Mouse (Mus musculus) yolk sac, embryonic 10.5 days (tissue): Measurements from ENCODE around the gene Dnm2.

Experiments used
- DNase-seq: peaks from one replicate; pipeline ENCODE4 v3.0.0-alpha.2; 2017; ENCODE audit warnings: low spot score

The Dnm2 gene

DNA sequence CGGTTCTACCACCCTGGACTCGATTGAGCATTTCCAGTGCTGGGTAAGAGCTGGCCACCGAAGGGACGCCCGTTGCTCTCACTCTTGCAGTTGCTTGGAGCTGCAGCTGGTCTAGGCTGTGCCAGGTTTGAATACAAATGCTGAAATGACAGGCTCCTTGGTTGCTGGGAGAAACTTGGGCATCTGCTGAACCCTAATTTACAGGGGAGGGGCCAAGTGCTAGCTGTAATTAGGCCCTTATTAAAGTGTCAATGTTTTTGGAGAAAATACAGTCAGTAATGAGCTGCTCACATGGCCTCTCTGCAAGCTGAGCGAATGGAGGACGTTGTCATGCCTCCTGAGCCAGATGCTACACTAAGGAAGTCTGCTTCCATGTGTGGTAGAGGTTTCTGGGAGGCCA, 6.0 kb downstream of the Dnm2 start:
- no peak for DNase-seq

DNA sequence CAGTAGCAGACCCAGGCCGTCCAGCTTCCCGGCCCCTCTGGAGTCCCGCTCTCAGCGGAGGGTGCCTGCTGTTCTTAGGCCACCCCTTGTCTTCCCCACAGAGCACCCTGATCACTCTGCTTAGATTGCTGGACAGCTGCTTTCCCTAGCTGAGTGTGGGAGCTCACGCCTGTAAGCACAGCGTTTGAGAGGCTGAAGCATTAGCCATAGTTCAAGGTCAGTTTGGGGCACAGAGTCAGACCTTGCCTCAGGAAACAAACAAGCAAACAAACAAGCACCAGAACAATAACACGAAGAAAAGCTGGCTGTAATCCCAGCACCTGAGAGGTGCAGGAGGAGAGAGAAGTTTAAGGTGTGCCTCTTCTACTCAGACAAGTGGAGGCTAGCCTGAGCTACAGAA, 7.4 kb downstream of the Dnm2 start:
- no peak for DNase-seq

DNA sequence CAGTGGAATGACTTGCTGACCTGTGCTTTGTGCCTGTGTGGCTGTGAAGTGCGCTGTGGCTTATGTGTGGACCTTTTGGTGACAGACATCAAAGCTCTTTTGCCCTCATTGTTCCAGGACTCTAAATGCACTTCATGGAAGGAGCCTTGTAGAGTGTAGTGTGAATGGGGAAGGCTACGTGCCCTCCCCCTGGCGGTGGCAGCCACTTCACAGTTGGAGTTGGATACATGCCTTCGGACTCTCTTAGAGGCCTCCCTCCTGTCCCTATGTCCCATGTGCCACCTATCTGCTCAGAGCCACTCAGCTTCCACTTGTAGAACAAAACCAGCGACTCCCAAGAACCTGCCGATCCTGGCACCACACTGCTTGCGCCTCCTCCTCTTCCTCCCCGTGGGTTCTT, 9.1 kb downstream of the Dnm2 start:
- DNase-seq, result no peak

DNA sequence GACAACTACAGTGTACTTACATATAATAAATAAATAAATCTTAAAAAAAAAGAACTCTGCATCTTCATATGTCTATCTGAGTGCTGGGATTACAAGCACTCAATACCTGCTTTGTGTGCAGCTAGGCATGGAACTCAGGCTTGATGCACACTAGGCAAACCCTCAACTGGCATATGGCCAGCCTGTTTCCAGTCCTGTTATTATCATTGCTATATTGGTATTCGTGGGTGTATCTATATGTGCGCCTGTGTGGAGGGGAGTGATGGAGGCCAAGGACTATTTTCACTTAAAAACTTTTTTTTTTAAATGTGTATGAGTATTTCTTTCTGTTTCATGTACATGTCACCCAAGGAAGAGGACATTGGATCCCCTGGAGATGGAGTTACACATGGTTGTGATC, 9.7 kb downstream of the Dnm2 start:
- no peak for DNase-seq

DNA sequence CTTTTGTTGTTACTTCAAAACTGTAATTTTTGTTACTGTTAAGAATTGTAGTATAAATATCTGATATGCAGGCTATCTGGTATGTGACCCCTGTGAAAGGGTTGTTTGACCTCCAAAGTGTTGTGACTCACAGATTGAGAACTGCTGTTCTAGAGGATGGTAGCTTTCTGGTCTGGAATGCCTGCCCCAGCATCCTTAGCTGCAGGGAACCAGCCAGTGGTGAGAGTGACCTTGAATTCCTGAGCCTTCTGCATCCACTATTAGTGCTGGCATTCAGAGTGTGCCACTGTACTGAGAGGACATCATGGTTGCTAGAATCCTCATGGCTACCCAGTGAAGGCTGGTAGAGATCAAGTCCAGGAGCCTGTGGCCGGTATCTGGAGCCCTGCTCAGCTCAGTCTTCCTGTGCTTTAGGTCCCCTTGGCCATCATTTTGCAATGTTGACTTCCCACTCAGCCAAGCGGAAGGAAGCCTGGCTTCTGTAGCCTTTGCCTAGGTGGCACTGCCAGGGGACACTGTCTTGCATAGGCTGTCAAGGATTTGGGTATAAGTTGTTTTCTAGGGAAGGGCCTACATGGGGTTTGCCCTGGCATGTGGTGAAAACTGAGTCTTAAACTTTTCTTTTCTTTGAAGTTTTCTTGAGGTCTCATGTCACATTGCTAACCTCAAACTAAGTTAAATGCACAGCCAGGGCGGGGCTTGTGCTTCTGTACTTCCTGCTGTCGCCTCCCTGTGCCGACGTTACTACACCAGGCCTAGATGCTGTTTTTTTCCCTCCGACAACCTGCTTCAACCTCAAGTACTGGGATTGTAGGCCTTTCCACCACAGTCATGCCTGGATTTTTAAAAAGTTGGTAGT, 11.3 kb downstream of the Dnm2 start:
- no peak for DNase-seq

DNA sequence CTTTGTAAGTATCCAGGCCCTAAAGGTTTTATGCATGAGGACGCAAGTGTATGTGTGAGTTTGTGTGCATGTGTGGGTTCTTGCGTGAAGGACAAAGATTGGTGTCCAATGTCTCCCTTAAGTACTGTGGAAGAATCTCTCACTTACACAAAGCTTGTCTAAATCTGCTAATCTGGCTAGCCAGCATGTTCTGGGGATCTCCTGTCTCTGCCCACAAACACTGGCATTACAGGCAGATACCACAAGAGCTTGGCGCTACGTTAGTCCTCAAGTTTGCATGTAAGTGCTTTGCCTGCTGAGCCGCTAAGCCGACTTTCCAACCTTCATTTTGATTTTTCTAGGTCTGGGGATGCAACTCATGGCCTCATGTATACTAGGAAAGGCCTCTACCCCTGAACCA, 12.9 kb downstream of the Dnm2 start:
- DNase-seq, result no peak

DNA sequence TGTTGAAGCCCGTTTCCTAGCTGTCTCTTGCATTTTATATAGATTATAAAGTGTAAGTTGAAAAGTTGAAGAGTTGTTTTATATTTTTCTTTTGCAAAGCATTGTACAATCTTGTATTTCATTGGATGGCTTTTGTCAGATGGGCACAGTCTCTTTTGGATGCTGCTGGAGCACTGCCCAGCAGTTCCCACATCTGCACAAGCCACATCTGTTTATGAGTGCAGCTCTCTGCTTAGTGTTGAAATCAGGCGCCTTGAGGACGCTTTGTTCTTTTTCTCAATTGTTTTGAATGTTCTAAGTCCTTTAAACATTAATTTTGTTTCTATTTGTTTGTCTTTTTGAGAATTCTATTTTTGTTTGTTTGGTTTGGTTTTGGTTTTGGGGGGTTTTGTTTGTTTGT, 13.5 kb downstream of the Dnm2 start:
- no peak for DNase-seq

DNA sequence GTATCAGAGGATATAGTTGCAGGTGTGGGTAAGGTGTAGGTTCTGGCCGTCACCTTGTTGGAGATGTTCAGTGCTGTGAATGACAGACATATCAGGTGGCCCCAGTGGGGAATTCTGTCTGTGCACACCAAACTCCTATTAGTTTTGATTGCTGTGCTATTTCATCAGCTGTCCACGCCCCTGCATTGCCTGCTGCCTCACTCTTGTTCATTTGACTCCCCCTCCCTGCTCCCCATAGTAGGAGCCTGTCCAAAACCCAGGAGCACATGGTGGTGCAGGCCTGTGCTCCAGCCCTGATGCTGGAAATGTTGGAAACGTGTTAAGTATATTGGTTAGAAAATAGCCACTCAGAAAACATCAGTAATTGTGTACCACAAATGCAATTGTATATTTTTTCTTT, 14.7 kb downstream of the Dnm2 start:
- DNase-seq, result no peak

DNA sequence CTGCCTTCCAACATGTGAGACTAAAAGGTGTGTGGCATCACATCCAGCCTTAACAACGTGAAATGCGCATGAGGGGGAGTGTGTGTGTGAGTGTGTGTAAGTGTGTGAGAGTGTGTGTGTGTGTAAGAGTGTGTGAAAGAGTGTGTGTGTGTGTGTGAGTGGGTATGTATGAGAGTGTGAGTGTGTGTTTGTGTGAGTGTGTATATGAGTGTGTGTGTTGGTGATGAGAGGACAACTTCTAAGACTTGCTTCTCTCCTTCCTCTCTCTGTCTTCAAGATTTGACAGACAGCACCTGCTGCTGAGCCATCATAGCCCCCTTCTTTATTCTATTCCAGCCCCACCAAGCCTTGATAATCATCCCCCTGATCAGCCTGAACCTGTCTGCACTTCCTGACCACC, 15.2 kb downstream of the Dnm2 start:
- DNase-seq, result no peak

DNA sequence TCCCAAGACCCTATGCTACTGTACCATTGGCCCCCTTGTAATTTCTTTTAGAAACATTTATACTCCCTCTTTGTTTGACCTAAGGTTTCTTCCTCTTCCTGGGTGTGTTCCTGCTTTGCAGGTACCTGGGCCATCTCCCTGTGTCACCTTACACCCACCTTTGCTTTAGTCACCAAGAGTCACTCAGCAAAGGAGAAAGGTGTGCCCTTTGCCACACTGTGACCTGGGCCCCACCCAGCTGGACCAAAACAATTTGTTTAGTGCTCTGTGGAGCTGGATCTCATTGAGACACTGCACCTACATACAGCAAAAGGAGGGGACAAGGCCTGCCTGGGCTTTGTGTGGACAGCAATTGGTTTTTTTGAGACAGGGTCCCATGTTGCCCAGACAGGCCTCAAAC, 15.7 kb downstream of the Dnm2 start:
- DNase-seq, result no peak

DNA sequence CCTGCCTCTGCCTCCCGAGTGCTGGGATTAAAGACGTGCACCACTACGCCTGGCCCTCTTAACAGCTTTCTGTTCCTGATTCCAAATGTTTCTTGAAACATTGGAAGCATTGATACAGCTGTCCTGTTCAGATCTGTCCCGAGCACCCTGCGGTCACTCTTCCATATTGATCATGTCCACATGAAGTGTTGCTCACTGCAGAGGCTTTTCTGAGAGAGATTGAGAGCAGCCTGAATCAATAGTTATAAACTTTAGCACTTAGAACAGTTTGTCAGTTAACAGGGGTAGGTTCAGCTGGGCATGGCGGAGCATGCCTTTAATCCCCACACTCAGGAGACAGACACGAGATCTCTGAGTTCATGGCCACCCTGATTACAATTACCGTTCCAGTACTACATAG, 19.1 kb downstream of the Dnm2 start:
- no peak for DNase-seq

DNA sequence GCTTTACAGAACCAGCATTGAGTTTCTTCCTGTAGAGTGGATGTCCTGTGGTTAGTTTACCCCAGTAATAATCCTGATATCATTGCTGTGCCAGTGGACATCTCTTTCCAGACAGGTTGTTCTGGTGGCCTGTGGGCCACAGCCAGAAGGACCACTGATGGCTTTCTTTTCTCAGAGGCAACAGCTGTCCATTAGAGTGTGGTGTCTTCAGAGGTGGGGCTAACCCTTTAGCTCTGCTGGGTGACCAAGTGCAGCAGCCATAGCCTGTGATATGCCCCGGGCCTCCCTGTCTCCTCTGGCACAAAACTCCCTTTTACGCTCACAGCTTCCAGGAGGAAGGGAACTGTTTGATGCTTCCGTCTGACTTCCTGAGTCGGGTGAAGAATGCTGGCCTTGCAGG, 19.9 kb downstream of the Dnm2 start:
- DNase-seq, result no peak

DNA sequence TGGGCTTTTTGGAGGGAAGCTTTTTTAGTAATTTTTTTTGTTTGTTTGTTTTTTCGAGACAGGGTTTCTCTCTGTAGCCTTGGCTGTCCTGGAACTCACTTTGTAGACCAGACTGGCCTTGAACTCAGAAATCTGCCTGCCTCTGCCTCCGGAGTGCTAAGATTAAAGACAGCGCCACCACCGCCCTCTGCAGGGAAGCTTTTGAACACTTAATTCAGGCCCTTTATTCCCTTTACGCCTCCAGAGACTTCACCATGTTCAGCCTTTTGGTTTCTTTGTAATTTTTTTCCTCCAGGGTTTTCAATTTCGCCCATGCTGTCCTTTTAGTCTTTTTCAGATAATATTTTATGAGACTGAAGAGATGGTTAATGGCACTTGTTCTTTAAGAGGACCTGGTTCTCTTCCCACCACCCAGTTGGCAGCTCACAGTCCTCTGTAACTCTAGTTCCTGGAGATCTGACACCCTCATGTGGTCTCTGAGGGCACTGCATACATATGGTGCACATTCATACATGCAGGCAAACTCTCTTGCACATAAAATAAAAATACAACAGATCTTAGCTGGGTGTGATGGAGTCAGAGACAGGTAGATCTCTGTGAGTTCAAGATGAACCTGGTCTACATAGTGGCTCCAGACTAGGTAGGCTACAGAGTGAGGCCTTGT, 20.5 kb downstream of the Dnm2 start:
- no peak for DNase-seq

DNA sequence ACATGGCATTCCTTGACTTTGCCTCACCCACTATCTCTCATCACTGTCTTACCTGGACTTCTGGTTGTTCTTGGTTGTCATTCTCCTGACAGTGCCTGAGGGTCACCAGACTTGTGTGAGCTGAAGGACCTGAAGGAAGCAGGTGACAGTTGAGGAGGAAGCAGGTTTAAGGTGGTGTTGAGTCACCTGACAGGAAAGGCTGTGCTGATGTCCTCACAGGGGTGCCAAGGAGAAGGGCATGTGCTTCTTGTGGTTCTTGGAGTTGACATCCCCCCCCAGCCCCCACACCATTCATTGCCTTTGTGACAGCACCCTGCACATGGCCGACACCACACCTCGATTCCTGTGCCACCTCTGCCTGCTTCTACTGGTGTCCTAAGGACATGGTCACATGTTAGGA, 23.1 kb downstream of the Dnm2 start:
- DNase-seq, result no peak

DNA sequence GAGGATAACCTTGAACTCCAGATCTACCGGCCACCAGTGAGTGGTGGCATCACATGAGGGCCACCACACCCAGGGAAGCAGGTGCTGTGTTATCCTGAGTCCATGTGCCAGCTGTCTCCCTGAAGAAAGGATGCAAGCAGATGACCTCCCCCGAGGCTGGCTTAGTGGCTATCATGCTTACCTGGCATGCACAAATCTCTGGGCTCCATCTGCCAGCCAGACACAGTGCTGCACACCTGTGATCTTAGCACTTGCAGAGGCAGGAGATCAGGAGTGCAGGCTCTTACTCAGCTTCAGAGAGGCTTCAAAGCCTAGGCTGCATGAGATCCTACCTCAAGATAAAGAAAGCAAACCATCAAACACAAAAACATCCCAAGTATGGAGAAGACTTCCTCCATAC, 25.0 kb downstream of the Dnm2 start:
- DNase-seq, result no peak

DNA sequence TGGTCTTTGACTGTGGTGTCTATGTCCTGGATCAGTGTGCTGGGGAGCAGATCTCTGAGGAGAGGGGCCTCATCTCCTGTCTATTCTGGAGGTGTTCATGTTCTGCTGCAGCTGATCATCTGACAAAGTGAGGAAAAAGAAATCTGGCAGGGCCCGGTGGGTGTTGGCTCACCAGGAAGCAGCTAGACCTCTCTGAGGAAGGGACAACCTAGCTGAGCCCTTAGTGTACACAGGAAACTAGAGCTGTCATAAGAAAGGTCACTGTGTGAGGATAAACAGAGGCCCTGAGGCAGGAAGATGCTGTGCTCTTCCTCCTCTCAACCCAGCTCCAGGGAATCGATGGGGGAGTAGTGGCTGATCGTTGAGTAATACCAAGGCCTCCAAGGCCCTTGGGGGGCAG, 25.6 kb downstream of the Dnm2 start:
- DNase-seq, result no peak

DNA sequence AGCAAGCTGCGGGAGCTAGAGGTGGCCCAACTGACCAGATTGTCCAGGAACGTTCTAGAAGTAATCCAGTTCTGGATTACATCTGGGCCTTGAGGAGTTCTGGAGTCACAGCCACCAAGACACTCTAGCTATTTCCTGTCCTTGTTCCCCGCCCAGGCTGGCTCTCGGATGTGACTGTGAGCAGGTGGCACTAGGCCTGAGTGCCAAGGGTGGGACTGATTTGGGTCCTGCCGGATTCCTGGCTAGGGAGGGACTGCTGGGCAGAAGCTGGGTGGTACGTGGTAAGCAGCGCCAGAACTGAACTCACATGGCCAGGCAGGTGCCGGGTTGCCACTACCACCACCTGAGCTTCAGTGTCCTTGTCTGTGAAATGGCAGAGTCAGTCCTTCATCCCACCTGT, 26.7 kb downstream of the Dnm2 start:
- DNase-seq, result no peak

DNA sequence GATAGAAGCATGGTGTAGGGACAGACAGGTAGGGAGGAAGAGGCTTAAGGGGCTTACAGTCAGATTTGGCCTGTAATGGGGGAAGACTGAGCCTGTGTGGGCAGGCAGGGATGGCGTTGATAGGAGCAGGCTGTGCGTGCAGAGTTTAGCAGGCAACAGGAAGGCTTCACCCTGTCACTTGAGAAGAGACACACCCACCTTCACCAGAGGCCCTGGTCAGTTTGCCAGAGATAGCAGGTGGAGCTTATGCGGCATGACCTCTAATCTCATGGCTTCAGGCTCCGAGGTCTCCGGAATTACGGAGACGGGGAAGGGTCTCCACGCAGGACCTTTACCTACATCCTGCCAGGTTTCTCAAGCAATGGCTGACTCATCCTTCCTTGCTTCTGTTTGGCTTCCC, 27.2 kb downstream of the Dnm2 start:
- no peak for DNase-seq

DNA sequence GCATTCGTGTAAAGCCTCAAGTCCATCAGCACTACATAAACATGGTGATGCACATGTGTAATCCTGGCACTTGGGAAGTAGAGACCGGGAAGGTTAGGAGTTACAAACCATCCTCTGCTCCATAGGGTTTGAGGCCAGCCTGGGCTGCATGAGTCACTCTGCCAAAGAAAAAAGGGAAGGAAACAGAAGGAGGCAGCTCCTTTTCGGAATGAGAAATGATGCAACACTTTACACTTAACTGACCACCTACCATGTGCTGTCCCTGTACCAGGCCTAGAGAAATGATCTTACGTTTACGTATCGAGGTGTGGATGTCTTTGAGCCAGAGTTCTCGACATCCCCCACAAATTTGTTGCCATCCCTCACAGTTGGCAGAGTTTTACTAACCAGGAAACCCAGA, 28.3 kb downstream of the Dnm2 start:
- no peak for DNase-seq

DNA sequence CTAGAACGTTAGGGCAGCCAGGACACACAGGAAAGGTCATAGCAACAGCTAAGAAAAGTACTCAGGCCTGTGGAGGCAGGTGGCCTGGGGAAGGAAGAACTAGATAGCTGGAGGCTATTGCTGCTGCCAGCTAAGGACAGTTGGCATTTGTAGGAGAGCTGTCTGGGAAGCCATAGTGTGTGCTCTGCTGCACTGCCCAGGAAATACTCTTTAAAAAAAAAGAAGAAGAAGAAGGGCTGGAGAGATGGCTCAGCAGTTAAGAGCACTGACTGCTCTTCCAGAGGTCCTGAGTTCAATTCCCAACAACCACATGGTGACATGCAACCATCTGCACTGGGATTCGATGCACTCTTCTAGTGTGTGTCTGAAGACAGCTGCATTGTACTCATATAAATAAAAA, 28.8 kb downstream of the Dnm2 start:
- no peak for DNase-seq

DNA sequence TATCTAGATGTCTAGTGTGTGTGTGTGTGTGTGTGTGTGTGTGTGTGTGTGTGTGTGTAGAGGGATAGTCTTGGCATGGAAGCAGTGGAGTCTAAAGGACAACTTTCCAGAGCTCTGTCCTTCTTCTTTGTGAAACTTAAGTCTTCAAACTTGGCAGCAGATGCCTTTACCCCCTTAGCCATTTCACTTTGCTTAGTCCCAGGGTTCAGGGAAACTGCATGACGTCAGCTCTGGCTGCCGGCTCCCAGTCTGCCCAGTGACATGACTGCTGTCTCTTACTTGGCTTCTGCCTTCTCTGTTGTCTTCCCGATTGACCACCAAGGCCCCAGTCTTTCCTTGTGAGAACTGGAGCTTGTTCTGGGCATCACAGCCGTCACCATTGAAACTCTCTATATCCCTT, 29.8 kb downstream of the Dnm2 start:
- no peak for DNase-seq

DNA sequence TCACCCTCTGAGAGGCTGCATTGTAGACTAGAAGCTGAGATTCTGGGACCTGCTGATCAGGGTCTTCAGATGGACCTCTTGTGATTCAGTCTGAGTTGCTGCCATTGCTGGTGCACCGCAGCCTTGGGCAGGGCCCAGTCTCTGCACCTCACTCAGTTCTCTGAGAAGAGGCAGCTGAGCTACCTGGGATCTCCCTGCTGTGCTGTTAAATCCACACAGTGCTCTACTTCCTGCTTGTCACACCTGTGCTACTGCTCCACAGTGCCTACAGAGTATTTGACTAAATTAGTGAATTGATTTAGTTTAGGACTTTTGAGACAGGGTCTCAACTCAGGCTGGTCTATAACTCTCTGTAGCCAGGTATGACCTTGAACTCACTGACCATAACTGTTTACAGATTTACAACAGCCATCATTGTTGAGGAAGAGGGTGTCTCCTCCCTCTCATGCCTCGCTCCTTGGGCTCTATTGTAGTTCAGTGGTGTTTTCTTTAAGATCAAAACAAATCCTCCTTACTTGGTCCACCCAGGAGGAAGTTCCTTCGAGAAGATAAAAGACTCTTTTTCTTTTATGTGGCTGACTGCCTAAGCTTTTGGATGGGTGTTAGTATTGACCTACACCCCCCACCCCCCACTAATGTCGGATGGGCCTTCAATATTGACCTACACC, 30.5 kb downstream of the Dnm2 start:
- no peak for DNase-seq

DNA sequence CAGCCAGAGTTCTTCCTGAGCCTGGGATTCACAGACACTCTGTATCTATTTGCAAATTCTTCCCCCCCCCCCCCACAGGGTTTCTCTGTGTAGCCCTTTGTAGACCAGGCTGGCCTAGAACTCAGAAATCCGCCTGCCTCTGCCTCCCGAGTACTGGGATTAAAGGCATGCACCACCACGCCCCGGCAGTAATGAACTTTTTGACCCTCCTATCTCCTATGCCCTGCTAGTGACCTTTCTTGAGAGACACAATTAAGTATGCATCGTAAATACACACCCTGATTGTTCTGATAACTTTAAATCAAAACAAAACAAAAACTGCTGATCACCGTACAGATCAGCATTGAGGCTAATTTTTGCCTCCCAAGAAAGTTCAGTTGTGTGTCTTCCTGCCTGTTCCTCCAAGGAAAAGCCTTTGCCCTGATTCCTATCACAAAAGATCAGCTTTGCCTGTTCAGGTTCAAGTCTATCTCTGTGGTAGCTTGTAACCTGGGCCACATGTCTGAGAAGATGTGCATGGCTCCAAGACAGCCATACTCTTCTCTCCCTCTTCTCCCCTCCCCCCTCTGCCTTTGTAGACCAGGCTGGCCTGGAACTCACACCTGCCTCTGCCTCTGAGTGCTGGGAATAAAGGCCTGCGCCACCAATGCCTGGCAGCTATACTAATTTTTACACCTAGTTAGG, 31.7 kb downstream of the Dnm2 start:
- no peak for DNase-seq
